8 mouse cellular contexts compared by ENCODE assay signal in genomic region chr1:93679889-93680568, GRCm38 (mm10). TPM values are rescaled to one million over a fixed set of nuclear protein-coding genes. Genes with fewer than 3 reads are reported as not detected.
DNase-seq lines count a peak whose midpoint lies in the region; ATAC-seq and TF ChIP-seq lines count a peak whose summit lies in the region.

No protein-coding gene starts in this region.

- TF ChIP-seq POLR2A in cerebellum, adult 2 months (IDR thresholded peaks at IDR 0.05; ENCODE audit: borderline replicate concordance, insufficient read depth, low read length): no peak

- no peak for DNase-seq in lung, postnatal 14 days
- DNase-seq in gastrocnemius, postnatal 14 days: peak; percentile 37
- no peak for DNase-seq in cerebellum, adult 2 months
- no peak for DNase-seq in midbrain, embryonic 11.5 days (ENCODE audit: low spot score, missing footprints)
- DNase-seq in left cerebral cortex, adult 8-10 months (ENCODE audit: low spot score in 2 of 2): no peak

- peaks cover 2% of the 10 kb centered on the region; the same call in 1 of the 2 replicates for H3K9me3 ChIP-seq in lung, embryonic 16.5 days (ENCODE audit: control insufficient read depth, low read length)
- H3K9me3 ChIP-seq in kidney, embryonic 14.5 days (ENCODE audit: control insufficient read depth, low read length): peaks cover 3% of the 10 kb centered on the region; the same call in 1 of the 2 replicates
- H3K9me3 ChIP-seq in stomach, embryonic 16.5 days (replicated peaks; ENCODE audit: control insufficient read depth, low read length): no peaks in the 10 kb centered on the region
- H3K9me3 ChIP-seq in midbrain, embryonic 11.5 days (ENCODE audit: control insufficient read depth, low read length): no peaks in the 10 kb centered on the region

- H3K27ac ChIP-seq in lung, embryonic 16.5 days (ENCODE audit: low read length): peak overlapping the region; percentile 59
- H3K27ac ChIP-seq in kidney, embryonic 14.5 days (ENCODE audit: low read depth, low read length): peak overlapping the region; percentile 39; the same call in 1 of the 2 replicates
- H3K27ac ChIP-seq in stomach, embryonic 16.5 days (ENCODE audit: low read length): peak overlapping the region; percentile 64
- H3K27ac ChIP-seq in cerebellum, adult 2 months (ENCODE audit: insufficient read depth, low read length): no peak overlapping the region
- H3K27ac ChIP-seq in midbrain, embryonic 11.5 days (ENCODE audit: low read depth, low read length): no peak overlapping the region

- peak; percentile 80 for ATAC-seq in lung, embryonic 16.5 days (ENCODE audit: low read depth)
- ATAC-seq in kidney, embryonic 14.5 days (ENCODE audit: low FRiP score, low TSS enrichment): peak; percentile 44
- ATAC-seq in stomach, embryonic 16.5 days (ENCODE audit: insufficient read depth, low FRiP score): peak; percentile 77
- ATAC-seq in midbrain, embryonic 11.5 days (ENCODE audit: low FRiP score): no peak

- H3K9ac ChIP-seq in lung, embryonic 16.5 days (ENCODE audit: low read length): no peak overlapping the region
- H3K9ac ChIP-seq in kidney, embryonic 14.5 days (ENCODE audit: low read depth, low read length): no peak overlapping the region
- H3K9ac ChIP-seq in stomach, embryonic 16.5 days (ENCODE audit: low read length): 0 out of 2 replicates have a peak overlapping the region, but pooled peaks have one; percentile 35
- no peak overlapping the region for H3K9ac ChIP-seq in midbrain, embryonic 11.5 days (ENCODE audit: low read length)

- peaks cover 3% of the 10 kb centered on the region for H3K4me1 ChIP-seq in lung, embryonic 16.5 days (replicated peaks; ENCODE audit: control insufficient read depth, insufficient read depth, low read length)
- H3K4me1 ChIP-seq in kidney, embryonic 14.5 days (ENCODE audit: control insufficient read depth, insufficient read depth, low read length): no peaks in the 10 kb centered on the region
- 0 out of 2 replicates have a peak, but pooled peaks cover under 1% of the 10 kb centered on the region for H3K4me1 ChIP-seq in stomach, embryonic 16.5 days (ENCODE audit: control insufficient read depth, insufficient read depth, low read length)
- no peaks in the 10 kb centered on the region for H3K4me1 ChIP-seq in cerebellum, adult 2 months (ENCODE audit: control insufficient read depth, insufficient read depth, low read length)
- no peaks in the 10 kb centered on the region for H3K4me1 ChIP-seq in midbrain, embryonic 11.5 days (ENCODE audit: control insufficient read depth, insufficient read depth, low read length)

- intact Hi-C loops in gastrocnemius, postnatal 14 days (cut with DNase I; ENCODE audit: low total_unique reads): no loop called here

- no peaks in the 10 kb centered on the region for H3K36me3 ChIP-seq in lung, embryonic 16.5 days (ENCODE audit: control insufficient read depth, insufficient read depth, low read length)
- H3K36me3 ChIP-seq in kidney, embryonic 14.5 days (ENCODE audit: control insufficient read depth, insufficient read depth, low read length): no peaks in the 10 kb centered on the region
- no peaks in the 10 kb centered on the region for H3K36me3 ChIP-seq in stomach, embryonic 16.5 days (ENCODE audit: control insufficient read depth, insufficient read depth, low read length)
- H3K36me3 ChIP-seq in midbrain, embryonic 11.5 days (ENCODE audit: control insufficient read depth, insufficient read depth, low read length): no peaks in the 10 kb centered on the region

- H3K4me3 ChIP-seq in lung, embryonic 16.5 days (ENCODE audit: low read length): no peak overlapping the region
- no peak overlapping the region for H3K4me3 ChIP-seq in kidney, embryonic 14.5 days (ENCODE audit: low read length)
- no peak overlapping the region for H3K4me3 ChIP-seq in stomach, embryonic 16.5 days (replicated peaks; ENCODE audit: low read length)
- no peak overlapping the region for H3K4me3 ChIP-seq in cerebellum, adult 2 months (replicated peaks; ENCODE audit: insufficient read depth, low read depth, low read length)
- H3K4me3 ChIP-seq in midbrain, embryonic 11.5 days (ENCODE audit: low read depth, low read length): no peak overlapping the region

- 28% methylated on average over 7 of the region's 7 CpGs for WGBS in lung, embryonic 16.5 days
- WGBS in kidney, embryonic 14.5 days: 50% methylated on average over 7 of the region's 7 CpGs
- 46% methylated on average over 7 of the region's 7 CpGs for WGBS in stomach, embryonic 16.5 days
- WGBS in cerebellum, adult 2 months: 81% methylated on average over 7 of the region's 7 CpGs
- 71% methylated on average over 7 of the region's 7 CpGs for WGBS in midbrain, embryonic 11.5 days

- no peaks in the 10 kb centered on the region for H3K27me3 ChIP-seq in lung, embryonic 16.5 days (ENCODE audit: control insufficient read depth, insufficient read depth, low read depth, low read length)
- no peaks in the 10 kb centered on the region for H3K27me3 ChIP-seq in kidney, embryonic 14.5 days (ENCODE audit: control insufficient read depth, insufficient read depth, low read length)
- H3K27me3 ChIP-seq in stomach, embryonic 16.5 days (ENCODE audit: control insufficient read depth, insufficient read depth, low read length): no peaks in the 10 kb centered on the region
- no peaks in the 10 kb centered on the region for H3K27me3 ChIP-seq in cerebellum, adult 2 months (ENCODE audit: control insufficient read depth, insufficient read depth, low read length)
- peaks cover 4% of the 10 kb centered on the region; the same call in 1 of the 2 replicates for H3K27me3 ChIP-seq in midbrain, embryonic 11.5 days (ENCODE audit: control insufficient read depth, insufficient read depth, low read length)

- no peak overlapping the region for H3K4me2 ChIP-seq in lung, embryonic 16.5 days (ENCODE audit: low read depth, low read length)
- no peak overlapping the region for H3K4me2 ChIP-seq in kidney, embryonic 14.5 days (replicated peaks; ENCODE audit: low read depth, low read length)
- no peak overlapping the region for H3K4me2 ChIP-seq in stomach, embryonic 16.5 days (ENCODE audit: low read depth, low read length)
- no peak overlapping the region for H3K4me2 ChIP-seq in midbrain, embryonic 11.5 days

- TF ChIP-seq CTCF in cerebellum, adult 2 months (IDR thresholded peaks at IDR 0.05; ENCODE audit: borderline replicate concordance, insufficient read depth, low read depth, low read length): no peak

RNA-seq across cellular contexts. Expression of gene Bok, which starts 5.4 kb away (rescaled TPM):
- 65.9 and 68.1 TPM in 2 replicates for polyA plus RNA-seq in lung, embryonic 16.5 days (2015; fragmentation: Nextera tagmentation; extraction: Ambion mirVana)
- 1 to 10 TPM; 2.9 to 3.1 TPM for total RNA-seq in gastrocnemius, postnatal 14 days (2021)
- 72.1 and 86.2 TPM in 2 replicates for polyA plus RNA-seq in kidney, embryonic 14.5 days (2014; fragmentation: Nextera tagmentation; extraction: Ambion mirVana)
- polyA plus RNA-seq in stomach, embryonic 16.5 days (2015; fragmentation: Nextera tagmentation; extraction: Ambion mirVana): 64.5 and 66.8 TPM in 2 replicates
- 20.6 and 21.2 TPM in 2 replicates for polyA plus RNA-seq in cerebellum, adult 2 months (2012; rRNA removed)
- 26.6 and 31.3 TPM in 2 replicates for polyA plus RNA-seq in midbrain, embryonic 11.5 days (2014; fragmentation: Nextera tagmentation; extraction: Ambion mirVana)
- total RNA-seq in left cerebral cortex, adult 8-10 months (2022): 10 to 100 TPM; 26.6 to 35.9 (median 30.8) TPM

RNA-seq across cellular contexts. Expression of gene Stk25, which starts 21.6 kb away (rescaled TPM):
- polyA plus RNA-seq in lung, embryonic 16.5 days (2015; fragmentation: Nextera tagmentation; extraction: Ambion mirVana): 176 and 183 TPM in 2 replicates
- total RNA-seq in gastrocnemius, postnatal 14 days (2021): 10 to 100 TPM; 91.0 to 98.6 TPM
- 146 and 192 TPM in 2 replicates for polyA plus RNA-seq in kidney, embryonic 14.5 days (2014; fragmentation: Nextera tagmentation; extraction: Ambion mirVana)
- polyA plus RNA-seq in stomach, embryonic 16.5 days (2015; fragmentation: Nextera tagmentation; extraction: Ambion mirVana): 135 and 142 TPM in 2 replicates
- 291 and 305 TPM in 2 replicates for polyA plus RNA-seq in cerebellum, adult 2 months (2012; rRNA removed)
- polyA plus RNA-seq in midbrain, embryonic 11.5 days (2014; fragmentation: Nextera tagmentation; extraction: Ambion mirVana): 187 and 198 TPM in 2 replicates
- 100 to 1,000 TPM; 350 to 369 (median 358) TPM for total RNA-seq in left cerebral cortex, adult 8-10 months (2022)

Comparison
In these comparisons a context has a peak if more than half of its experiments do, and no peak if none do; other contexts are left out.
1. H3K27ac ChIP-seq: peak in lung, embryonic 16.5 days (single experiment), kidney, embryonic 14.5 days (single experiment) and stomach, embryonic 16.5 days (single experiment); none in cerebellum, adult 2 months (single experiment) and midbrain, embryonic 11.5 days (single experiment).